Mouse (Mus musculus): Measurements from ENCODE around the gene Rnf32. TPM values are rescaled to one million over a fixed set of nuclear protein-coding genes. Genes with fewer than 3 reads are reported as not detected.

Rnf32 gene
- polyA plus RNA-seq (2014; fragmentation: Illumina TruSeq; extraction: RNeasy Lipid Tissue Mini Kit (QIAGEN cat#74804); ENCODE audit: low read depth, low replicate concordance), result 11.1 TPM

GRCm38 (mm10) chr5:29195570-29196263 is at the start of gene Rnf32:
Rnf32 (plus strand) TSS chr5:29195992.

Other genes starting within 250 kb of the Rnf32 start
- gene Lmbr1, start 182.4 kb downstream of the Rnf32 start, polyA plus RNA-seq (2014; fragmentation: Illumina TruSeq; extraction: RNeasy Lipid Tissue Mini Kit (QIAGEN cat#74804); ENCODE audit: low read depth, low replicate concordance), result 12.1 TPM
- gene Nom1, start 238.7 kb downstream of the Rnf32 start, polyA plus RNA-seq (2014; fragmentation: Illumina TruSeq; extraction: RNeasy Lipid Tissue Mini Kit (QIAGEN cat#74804); ENCODE audit: low read depth, low replicate concordance), result 17.9 TPM

Measured in adipose tissue, adult 10 weeks (tissue).